Mouse (Mus musculus): ENCODE data around the gene Tyk2.

DNA sequence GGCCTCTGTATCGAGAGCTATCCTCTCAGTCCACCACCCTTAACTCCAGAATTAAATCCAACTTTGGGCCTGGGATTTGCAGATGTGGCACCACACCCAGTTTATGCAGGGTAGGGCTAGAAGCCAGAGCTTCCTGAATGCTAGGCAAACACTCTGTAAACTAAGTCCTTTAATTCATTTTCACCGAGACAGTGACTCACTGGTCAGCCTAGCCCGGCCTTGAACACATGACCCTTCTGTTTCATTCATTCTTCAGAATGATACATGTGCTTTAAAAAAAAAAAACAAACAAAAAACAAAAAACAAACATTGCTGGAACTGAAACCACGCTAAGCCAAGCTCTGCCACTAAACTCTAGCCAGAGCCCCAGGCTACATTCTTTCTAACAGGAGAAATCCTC, 7.3 kb upstream of the Tyk2 start:
- no peak for TF ChIP-seq POLR2A (IDR thresholded peaks at IDR 0.05; ENCODE audit: low read depth, low read length)
- TF ChIP-seq CTCF (IDR thresholded peaks at IDR 0.05; ENCODE audit: extremely low read depth, insufficient read depth, insufficient read length, insufficient replicate concordance), result no peak

Measured in spleen, adult 2 months (tissue).